Mouse (Mus musculus): ENCODE measurements around the gene Ppp1r21.

DNA sequence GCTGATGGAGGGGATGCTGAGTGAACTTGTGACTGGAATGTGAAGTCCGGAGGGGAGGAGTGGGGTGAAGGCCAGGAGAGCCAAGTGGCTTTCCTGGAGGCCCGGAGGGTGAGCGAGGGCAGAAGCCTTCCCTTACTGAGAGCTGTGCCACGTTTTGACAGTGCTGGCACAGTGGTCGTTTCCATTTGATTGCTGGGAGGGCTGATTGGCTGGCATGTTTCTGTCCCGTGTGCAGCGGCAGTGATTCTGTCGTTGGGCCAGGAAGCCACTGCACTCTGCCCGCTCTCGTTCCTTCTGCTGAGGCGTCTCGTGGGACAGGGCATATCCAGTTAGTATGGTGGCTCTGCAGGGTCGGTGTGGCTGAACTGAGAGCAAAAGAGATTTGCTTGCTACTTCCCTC lies 26.3 kb downstream of the Ppp1r21 start:
- TF ChIP-seq POLR2A (IDR thresholded peaks at IDR 0.05; ENCODE audit: low read depth, low read length) (no peak), CTCF (conservative IDR thresholded peaks at IDR 0.05; ENCODE audit: insufficient read depth, insufficient read length, low read depth, low read length) (no peak)
